Mouse (Mus musculus) embryonic stem cell, embryonic (primary cell): Measurements from ENCODE around the gene Vmn2r92.
"Not testable (repeated sequence)": the region's sequence is repeated elsewhere in the genome, so short reads cannot be mapped to it uniquely, and the experiment has no call there.

Experiments used
- CTCF ChIA-PET, 4 experiments: fragments of 300-600 bp in 2 of 4; fragments of 350-600 bp in 2 of 4; sonication (Branson Sonifier 250); formaldehyde crosslinking; loops; one replicate each; lab custom pipeline; 2022; ENCODE audit warnings: inconsistent platforms in 2 of 4; lab: Charles Lee
- POLR2A ChIA-PET, 4 experiments: fragments of 300-600 bp in 2 of 4; fragments of 350-600 bp in 2 of 4; sonication (Branson Sonifier 250); formaldehyde crosslinking; loops; one replicate each; lab custom pipeline; 2022; ENCODE audit warnings: antibody characterized with exemption in 4 of 4, inconsistent platforms in 1 of 4; lab: Charles Lee

The Vmn2r92 gene

GRCm38 (mm10) chr17:18151587-18151986 is at the start of gene Vmn2r92:
Gene Vmn2r92 (plus strand): TSS chr17:18151887.
- CTCF ChIA-PET, POLR2A ChIA-PET: not testable (repeated sequence)

- POLR2A ChIA-PET, CTCF ChIA-PET: not testable (repeated sequence)
These were observed 49.4 kb upstream of the Vmn2r92 start for GRCm38 (mm10) chr17:18102265-18102664.

- POLR2A ChIA-PET = not testable (repeated sequence)
These were observed 9.5 kb downstream of the Vmn2r92 start for GRCm38 (mm10) chr17:18161194-18161593.

GRCm38 (mm10) chr17:18189732-18190131 is 38.0 kb downstream of the Vmn2r92 start:
- POLR2A ChIA-PET = no interaction called here
- CTCF ChIA-PET = no interaction called here

More at GRCm38 (mm10) chr17:18161194-18161593, 9.5 kb downstream of the Vmn2r92 start:
- CTCF ChIA-PET = not testable (repeated sequence)

- ChIA-PET CTCF (no interaction called here), POLR2A (interaction anchor here in 1 of 4 experiments (0.6 kb wide), 1 partner anchor 58 kb away, joined by 4 read pairs; no protein-coding TSS in a partner anchor)
These were observed 69.6 kb downstream of the Vmn2r92 start for GRCm38 (mm10) chr17:18221300-18221699.

GRCm38 (mm10) chr17:18231996-18232395 is 80.3 kb downstream of the Vmn2r92 start:
- ChIA-PET CTCF (no interaction called here), POLR2A (no interaction called here)

GRCm38 (mm10) chr17:18236931-18237330 is 85.2 kb downstream of the Vmn2r92 start:
- CTCF ChIA-PET = no interaction called here
- POLR2A ChIA-PET = no interaction called here
